Mouse (Mus musculus) lung, postnatal 14 days (tissue): ENCODE results near the gene Tmem242.
A peak's percentile ranks its signal among the peaks of the same experiment; 100 is the strongest.
"Not testable (repeated sequence)": the region's sequence is repeated elsewhere in the genome, so short reads cannot be mapped to it uniquely, and the experiment has no call there.

Experiments
- DNase-seq: peaks from one replicate; pipeline ENCODE4 v3.0.0; 2021

Tmem242 gene

GRCm38 (mm10) chr17:5440159-5440971 lies at the start of gene Tmem242:
TSS of gene Tmem242 (minus strand) at chr17:5440259.
- DNase-seq, result peak; percentile 95

GRCm38 (mm10) chr17:5488156-5488555 lies 48.1 kb upstream of the Tmem242 start:
- no peak for DNase-seq

GRCm38 (mm10) chr17:5484663-5485062 lies 44.6 kb upstream of the Tmem242 start:
- no peak for DNase-seq

- DNase-seq, result no peak
Observed at GRCm38 (mm10) chr17:5483456-5483855, 43.4 kb upstream of the Tmem242 start.

- no peak for DNase-seq
Observed at GRCm38 (mm10) chr17:5475960-5476725, 36.1 kb upstream of the Tmem242 start.

GRCm38 (mm10) chr17:5472268-5472667 lies 32.2 kb upstream of the Tmem242 start:
- DNase-seq, result no peak

GRCm38 (mm10) chr17:5467177-5467576 lies 27.1 kb upstream of the Tmem242 start:
- no peak for DNase-seq

GRCm38 (mm10) chr17:5466736-5467135 lies 26.7 kb upstream of the Tmem242 start:
- DNase-seq, result no peak

- no peak for DNase-seq
Observed at GRCm38 (mm10) chr17:5463912-5464311, 23.9 kb upstream of the Tmem242 start.

- DNase-seq, result no peak
Observed at GRCm38 (mm10) chr17:5453657-5454056, 13.6 kb upstream of the Tmem242 start.

- DNase-seq, result peak; percentile 64
Observed at GRCm38 (mm10) chr17:5443751-5444150, 3.7 kb upstream of the Tmem242 start.

GRCm38 (mm10) chr17:5443260-5443659 lies 3.2 kb upstream of the Tmem242 start:
- DNase-seq, result no peak

- DNase-seq, result not testable (repeated sequence)
Observed at GRCm38 (mm10) chr17:5442403-5442802, 2.3 kb upstream of the Tmem242 start.

GRCm38 (mm10) chr17:5439831-5440158 lies 264 bp downstream of the Tmem242 start:
- no peak for DNase-seq

GRCm38 (mm10) chr17:5429772-5430133 lies 10.3 kb downstream of the Tmem242 start:
- DNase-seq, result no peak

GRCm38 (mm10) chr17:5429090-5429771 lies 10.8 kb downstream of the Tmem242 start:
- DNase-seq, result peak; percentile 96

GRCm38 (mm10) chr17:5425204-5425603 lies 14.9 kb downstream of the Tmem242 start:
- DNase-seq, result no peak

- DNase-seq, result no peak
Observed at GRCm38 (mm10) chr17:5424156-5424555, 15.9 kb downstream of the Tmem242 start.

- DNase-seq, result no peak
Observed at GRCm38 (mm10) chr17:5421835-5422234, 18.2 kb downstream of the Tmem242 start.

- DNase-seq, result no peak
Observed at GRCm38 (mm10) chr17:5419771-5420518, 20.1 kb downstream of the Tmem242 start.

- DNase-seq, result no peak
Observed at GRCm38 (mm10) chr17:5419056-5419455, 21.0 kb downstream of the Tmem242 start.

- no peak for DNase-seq
Observed at GRCm38 (mm10) chr17:5418545-5418944, 21.5 kb downstream of the Tmem242 start, which contains the start of gene Ldhal6b. TSS of gene Ldhal6b (minus strand) at chr17:5418767.

GRCm38 (mm10) chr17:5416518-5416917 lies 23.5 kb downstream of the Tmem242 start:
- DNase-seq, result no peak
